8 mouse cellular contexts compared by ENCODE assay signal in genomic region chr11:100724919-100725512, GRCm38 (mm10). TPM values are rescaled to one million over a fixed set of nuclear protein-coding genes. Genes with fewer than 3 reads are reported as not detected.
DNase-seq lines count a peak whose midpoint lies in the region; ATAC-seq and TF ChIP-seq lines count a peak whose summit lies in the region.

No protein-coding gene starts in this region.

- no peaks in the 10 kb centered on the region for H3K9me3 ChIP-seq in embryonic facial prominence, embryonic 10.5 days
- no peaks in the 10 kb centered on the region for H3K9me3 ChIP-seq in intestine, postnatal 0 days (ENCODE audit: control insufficient read depth)
- H3K9me3 ChIP-seq in midbrain, embryonic 15.5 days: no peaks in the 10 kb centered on the region

- 27% methylated on average over 5 of the region's 5 CpGs for WGBS in embryonic facial prominence, embryonic 10.5 days
- WGBS in intestine, postnatal 0 days: 21% methylated on average over 5 of the region's 5 CpGs
- 66% methylated on average over 5 of the region's 5 CpGs for WGBS in midbrain, embryonic 15.5 days

- DNase-seq in gastrocnemius, adult 2 months: no peak
- no peak for DNase-seq in gastrocnemius, postnatal 10 days
- peak; percentile 33 for DNase-seq in embryonic facial prominence, embryonic 10.5 days (ENCODE audit: low spot score)
- peak; percentile 49 for DNase-seq in lung, postnatal 14 days
- DNase-seq in left cerebral cortex, postnatal 14 days (ENCODE audit: low spot score in 2 of 2): no peak
- no peak for DNase-seq in ovary, postnatal 14 days (ENCODE audit: low spot score)

- intact Hi-C loops in gastrocnemius, adult 2 months (cut with DNase I): loop anchor here (5.0 kb wide), 1 partner anchor 232 kb away; no protein-coding TSS in a partner anchor
- intact Hi-C loops in left cerebral cortex, postnatal 14 days (cut with DNase I): no loop called here

- peak overlapping the region; percentile 7; the same call in 1 of the 2 replicates for H3K4me3 ChIP-seq in gastrocnemius, adult 2 months
- H3K4me3 ChIP-seq in embryonic facial prominence, embryonic 10.5 days: peak overlapping the region; percentile 14; the same call in 1 of the 2 replicates
- H3K4me3 ChIP-seq in intestine, postnatal 0 days (ENCODE audit: low read depth, low read length): no peak overlapping the region
- no peak overlapping the region for H3K4me3 ChIP-seq in midbrain, embryonic 15.5 days

- no peak overlapping the region for H3K4me2 ChIP-seq in intestine, postnatal 0 days (replicated peaks; ENCODE audit: low read depth)
- H3K4me2 ChIP-seq in midbrain, embryonic 15.5 days: no peak overlapping the region

- ATAC-seq in intestine, postnatal 0 days: 0 out of 2 replicates have a peak, but pooled peaks have one; percentile 18
- ATAC-seq in midbrain, embryonic 15.5 days (replicated peaks): no peak

- TF ChIP-seq CTCF in gastrocnemius, adult 2 months (IDR thresholded peaks at IDR 0.05): no peak
- TF ChIP-seq CTCF in intestine, postnatal 0 days (IDR thresholded peaks at IDR 0.05; ENCODE audit: low read depth): no peak

- peaks cover 32% of the 10 kb centered on the region for H3K4me1 ChIP-seq in embryonic facial prominence, embryonic 10.5 days
- H3K4me1 ChIP-seq in intestine, postnatal 0 days (replicated peaks; ENCODE audit: control insufficient read depth, insufficient read depth, low read length): peaks cover 19% of the 10 kb centered on the region
- peaks cover 14% of the 10 kb centered on the region; the same call in 1 of the 2 replicates for H3K4me1 ChIP-seq in midbrain, embryonic 15.5 days

- H3K9ac ChIP-seq in intestine, postnatal 0 days (ENCODE audit: low read depth, low read length): no peak overlapping the region
- H3K9ac ChIP-seq in midbrain, embryonic 15.5 days: no peak overlapping the region

- no peaks in the 10 kb centered on the region for H3K27me3 ChIP-seq in embryonic facial prominence, embryonic 10.5 days (replicated peaks; ENCODE audit: low read depth, poor library complexity, severe bottlenecking)
- H3K27me3 ChIP-seq in intestine, postnatal 0 days (replicated peaks; ENCODE audit: control insufficient read depth, insufficient read depth, low read length): no peaks in the 10 kb centered on the region
- no peaks in the 10 kb centered on the region for H3K27me3 ChIP-seq in midbrain, embryonic 15.5 days (replicated peaks)

- H3K27ac ChIP-seq in gastrocnemius, adult 2 months: peak overlapping the region; percentile 84
- peak overlapping the region; percentile 1 for H3K27ac ChIP-seq in embryonic facial prominence, embryonic 10.5 days (replicated peaks)
- H3K27ac ChIP-seq in intestine, postnatal 0 days (ENCODE audit: low read depth, low read length): peak overlapping the region; percentile 78
- no peak overlapping the region for H3K27ac ChIP-seq in midbrain, embryonic 15.5 days

- H3K36me3 ChIP-seq in embryonic facial prominence, embryonic 10.5 days (replicated peaks): peaks cover 29% of the 10 kb centered on the region
- peaks cover 12% of the 10 kb centered on the region for H3K36me3 ChIP-seq in intestine, postnatal 0 days (ENCODE audit: control insufficient read depth, insufficient read depth)
- H3K36me3 ChIP-seq in midbrain, embryonic 15.5 days (replicated peaks): 0 out of 2 replicates have a peak, but pooled peaks cover 6% of the 10 kb centered on the region

RNA-seq across cellular contexts. Expression of gene Hspb9, which starts 11.4 kb away (rescaled TPM):
- not detected for total RNA-seq in gastrocnemius, adult 2 months (2021)
- total RNA-seq in gastrocnemius, postnatal 10 days (2021): not detected
- 0.56 TPM in 1 of 2 replicates, not detected in the other for polyA plus RNA-seq in embryonic facial prominence, embryonic 10.5 days (2016; fragmentation: Nextera tagmentation; extraction: Ambion mirVana)
- polyA plus RNA-seq in intestine, postnatal 0 days (2015; fragmentation: Nextera tagmentation; extraction: Ambion mirVana): 0.44 and 0.65 TPM in 2 replicates
- total RNA-seq in left cerebral cortex, postnatal 14 days (2021): not detected
- polyA plus RNA-seq in midbrain, embryonic 15.5 days (2015; fragmentation: Nextera tagmentation; extraction: Ambion mirVana): not detected in 2 replicates

RNA-seq across cellular contexts. Expression of gene Kat2a, which starts 12.8 kb away (rescaled TPM):
- total RNA-seq in gastrocnemius, adult 2 months (2021): 10 to 100 TPM; 11.9 to 12.1 TPM
- 10 to 100 TPM; 13.4 to 18.4 TPM for total RNA-seq in gastrocnemius, postnatal 10 days (2021)
- 72.4 and 80.6 TPM in 2 replicates for polyA plus RNA-seq in embryonic facial prominence, embryonic 10.5 days (2016; fragmentation: Nextera tagmentation; extraction: Ambion mirVana)
- 11.8 and 12.3 TPM in 2 replicates for polyA plus RNA-seq in intestine, postnatal 0 days (2015; fragmentation: Nextera tagmentation; extraction: Ambion mirVana)
- total RNA-seq in left cerebral cortex, postnatal 14 days (2021): 10 to 100 TPM; 63.2 to 64.1 TPM
- 67.2 and 70.2 TPM in 2 replicates for polyA plus RNA-seq in midbrain, embryonic 15.5 days (2015; fragmentation: Nextera tagmentation; extraction: Ambion mirVana)

RNA-seq across cellular contexts. Expression of gene Rab5c, which starts 13.0 kb away (rescaled TPM):
- 10 to 100 TPM; 37.6 to 40.9 TPM for total RNA-seq in gastrocnemius, adult 2 months (2021)
- total RNA-seq in gastrocnemius, postnatal 10 days (2021): 10 to 100 TPM; 63.0 to 64.7 TPM
- 13.0 and 13.1 TPM in 2 replicates for polyA plus RNA-seq in embryonic facial prominence, embryonic 10.5 days (2016; fragmentation: Nextera tagmentation; extraction: Ambion mirVana)
- polyA plus RNA-seq in intestine, postnatal 0 days (2015; fragmentation: Nextera tagmentation; extraction: Ambion mirVana): 62.2 and 62.7 TPM in 2 replicates
- total RNA-seq in left cerebral cortex, postnatal 14 days (2021): 100 to 1,000 TPM; 159 to 161 TPM
- polyA plus RNA-seq in midbrain, embryonic 15.5 days (2015; fragmentation: Nextera tagmentation; extraction: Ambion mirVana): 39.3 and 40.9 TPM in 2 replicates

RNA-seq across cellular contexts. Expression of gene Dhx58, which starts 20.9 kb away (rescaled TPM):
- under 1 TPM; 0.38 to 0.39 TPM for total RNA-seq in gastrocnemius, adult 2 months (2021)
- under 1 TPM; 0.45 to 0.52 TPM for total RNA-seq in gastrocnemius, postnatal 10 days (2021)
- 3.3 and 3.6 TPM in 2 replicates for polyA plus RNA-seq in embryonic facial prominence, embryonic 10.5 days (2016; fragmentation: Nextera tagmentation; extraction: Ambion mirVana)
- 9.8 and 10.0 TPM in 2 replicates for polyA plus RNA-seq in intestine, postnatal 0 days (2015; fragmentation: Nextera tagmentation; extraction: Ambion mirVana)
- total RNA-seq in left cerebral cortex, postnatal 14 days (2021): 1 to 10 TPM; 1.9 to 2.0 TPM
- 3.5 TPM in 2 replicates for polyA plus RNA-seq in midbrain, embryonic 15.5 days (2015; fragmentation: Nextera tagmentation; extraction: Ambion mirVana)

RNA-seq across cellular contexts. Expression of gene Zfp385c, which starts 32.8 kb away (rescaled TPM):
- total RNA-seq in gastrocnemius, adult 2 months (2021): under 1 TPM in 1 of 2 experiments, not detected in 1; 0.39 TPM
- 1 to 10 TPM in 1 of 2 experiments, under 1 TPM in 1; 0.70 to 1.1 TPM for total RNA-seq in gastrocnemius, postnatal 10 days (2021)
- polyA plus RNA-seq in embryonic facial prominence, embryonic 10.5 days (2016; fragmentation: Nextera tagmentation; extraction: Ambion mirVana): 1.2 TPM in 2 replicates
- 0.09 and 0.20 TPM in 2 replicates for polyA plus RNA-seq in intestine, postnatal 0 days (2015; fragmentation: Nextera tagmentation; extraction: Ambion mirVana)
- under 1 TPM; 0.19 to 0.33 TPM for total RNA-seq in left cerebral cortex, postnatal 14 days (2021)
- 0.70 and 0.99 TPM in 2 replicates for polyA plus RNA-seq in midbrain, embryonic 15.5 days (2015; fragmentation: Nextera tagmentation; extraction: Ambion mirVana)

Comparison
In these comparisons a context has a peak if more than half of its experiments do, and no peak if none do; other contexts are left out.
1. DNase-seq: peak in embryonic facial prominence, embryonic 10.5 days (single experiment) and lung, postnatal 14 days (single experiment); none in gastrocnemius, adult 2 months (single experiment), gastrocnemius, postnatal 10 days (single experiment), left cerebral cortex, postnatal 14 days (0 of 2) and ovary, postnatal 14 days (single experiment).
2. H3K4me3 ChIP-seq: peak in gastrocnemius, adult 2 months (single experiment) and embryonic facial prominence, embryonic 10.5 days (single experiment); none in intestine, postnatal 0 days (single experiment) and midbrain, embryonic 15.5 days (single experiment).